Mouse (Mus musculus) c-Kit-positive CD71-positive TER-119-positive erythroid progenitor cells, embryonic 14.5 days (primary cell): ENCODE measurements around the gene Atp5j.

ENCODE experiments used
- DNase-seq: peaks from one replicate; pipeline ENCODE4 v3.0.0-alpha.2; 2013; ENCODE audit warnings: low spot score

The Atp5j gene

DNA sequence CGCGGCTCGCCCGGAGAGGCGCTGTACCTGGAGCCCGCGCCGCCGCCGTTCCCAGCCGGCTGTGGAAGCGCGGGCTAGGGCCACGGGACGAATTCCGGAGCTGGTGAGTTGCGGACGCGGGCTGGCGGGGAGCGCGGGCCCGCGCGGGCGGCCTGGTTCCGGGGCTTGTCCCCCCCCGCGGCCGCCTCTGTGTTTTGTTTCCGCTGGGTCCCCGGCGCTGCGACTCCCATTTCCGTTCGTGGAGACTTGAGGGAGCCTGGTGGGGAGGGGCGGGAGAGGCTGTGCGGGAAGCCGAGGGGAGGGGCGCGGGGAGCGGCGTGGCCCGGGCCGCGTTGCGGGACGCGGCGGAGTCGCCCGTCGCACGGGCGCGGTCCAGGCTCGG, at the start of gene Atp5j:
Gene Atp5j (minus strand): TSS at position 185 of the 382 bp plus-strand sequence.
- no peak for DNase-seq

DNA sequence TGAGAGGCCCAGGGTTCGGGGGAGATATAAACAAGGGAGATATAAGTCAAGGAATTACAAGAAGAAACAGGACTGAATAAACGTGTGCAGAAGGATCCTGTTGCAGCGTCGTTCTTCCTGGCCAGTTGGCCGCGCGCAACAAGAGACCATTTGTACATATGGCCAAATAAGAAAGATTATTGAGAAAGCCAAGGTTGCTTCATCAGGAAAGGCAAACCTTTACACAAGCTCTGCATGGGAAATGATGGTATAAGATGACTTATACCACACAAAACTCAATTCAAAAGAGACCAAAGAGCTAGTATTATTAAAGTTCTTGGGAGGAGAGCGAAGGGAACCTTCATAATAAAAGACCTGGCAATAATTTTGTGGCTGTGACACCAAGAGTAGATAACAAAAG, 49.1 kb upstream of the Atp5j start:
- no peak for DNase-seq

- no peak for DNase-seq
Observed at GRCm38 (mm10) chr16:84881754-84882321, 46.4 kb upstream of the Atp5j start.

GRCm38 (mm10) chr16:84881168-84881567, 45.7 kb upstream of the Atp5j start:
- no peak for DNase-seq

- DNase-seq: peak; percentile 42
Observed at GRCm38 (mm10) chr16:84879146-84879545, 43.7 kb upstream of the Atp5j start.

- no peak for DNase-seq
Observed at GRCm38 (mm10) chr16:84876082-84876481, 40.7 kb upstream of the Atp5j start.

DNA sequence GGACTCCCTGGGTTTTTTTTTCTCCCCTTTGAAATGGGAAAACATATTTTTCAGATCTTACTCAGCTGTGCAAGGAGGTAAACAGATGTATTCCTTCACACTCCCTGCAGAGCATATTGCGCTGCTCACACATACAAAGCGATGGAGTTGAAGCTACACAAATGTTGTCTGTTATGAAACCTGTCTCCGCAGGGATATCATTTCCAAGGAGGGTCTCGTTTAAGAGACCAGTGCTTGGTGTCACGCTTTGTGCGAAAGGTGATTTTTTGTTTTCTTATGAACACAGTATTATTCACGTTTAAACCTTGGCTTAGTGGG, 40.3 kb upstream of the Atp5j start:
- no peak for DNase-seq

GRCm38 (mm10) chr16:84875012-84875717, 39.7 kb upstream of the Atp5j start:
- DNase-seq: no peak

DNA sequence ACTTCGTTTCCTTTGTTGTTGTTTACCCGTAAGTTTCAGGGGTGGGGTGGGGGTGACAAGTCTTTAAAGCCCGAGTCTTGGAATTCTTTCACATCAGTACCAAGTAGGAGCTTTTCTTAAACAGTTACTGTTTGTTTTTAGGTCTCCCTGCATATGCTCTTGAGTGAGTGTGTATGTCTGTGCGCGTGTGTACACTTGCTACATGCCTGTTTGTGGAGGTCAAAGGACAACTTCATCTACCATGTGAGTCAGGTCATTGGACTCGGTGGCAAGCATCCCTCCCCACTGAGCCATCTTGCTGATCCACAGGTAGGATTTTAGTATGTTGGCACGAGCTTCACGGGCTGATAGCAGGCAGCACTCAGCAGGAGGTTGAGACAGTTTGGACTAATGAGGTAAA, 38.4 kb upstream of the Atp5j start:
- DNase-seq: no peak

DNA sequence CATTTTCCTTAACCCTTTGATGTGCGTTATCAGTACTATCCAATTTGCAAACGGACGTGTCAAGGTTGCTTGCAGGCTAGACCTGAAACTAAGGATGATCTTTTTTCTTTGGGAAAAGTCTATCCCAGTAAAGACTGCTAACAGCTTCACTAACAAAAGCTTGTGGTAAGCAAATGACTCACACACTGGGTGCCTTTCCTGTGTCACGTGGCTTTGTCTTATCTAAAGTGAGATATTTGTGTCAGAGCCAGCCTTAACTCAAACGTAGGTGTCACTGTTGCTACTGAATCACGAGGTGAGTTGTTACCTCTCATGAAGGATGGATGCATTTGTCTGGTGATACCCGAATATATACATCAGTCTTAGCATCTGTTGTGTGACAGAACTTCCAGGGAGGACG, 29.2 kb upstream of the Atp5j start:
- DNase-seq: no peak

- no peak for DNase-seq
Observed at GRCm38 (mm10) chr16:84853492-84853891, 18.1 kb upstream of the Atp5j start.

DNA sequence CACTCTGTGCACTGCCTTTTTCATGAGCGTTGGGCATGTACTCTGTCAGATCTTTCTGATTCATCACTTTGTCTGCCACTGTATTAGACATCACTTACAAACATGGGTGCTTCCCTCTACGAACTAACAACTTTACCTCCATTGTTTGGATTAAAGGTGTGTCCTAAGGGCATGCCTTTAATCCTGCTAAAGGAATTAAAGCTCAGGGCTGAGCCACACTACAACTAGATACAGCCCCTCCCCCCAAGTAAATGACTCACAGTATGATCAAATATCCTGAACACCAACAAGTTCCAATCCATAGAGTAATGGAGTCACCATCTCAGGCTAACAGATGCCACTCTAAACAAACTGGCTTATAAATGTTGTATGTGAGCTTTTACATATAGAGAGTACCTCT, 3.2 kb upstream of the Atp5j start:
- DNase-seq: no peak

DNA sequence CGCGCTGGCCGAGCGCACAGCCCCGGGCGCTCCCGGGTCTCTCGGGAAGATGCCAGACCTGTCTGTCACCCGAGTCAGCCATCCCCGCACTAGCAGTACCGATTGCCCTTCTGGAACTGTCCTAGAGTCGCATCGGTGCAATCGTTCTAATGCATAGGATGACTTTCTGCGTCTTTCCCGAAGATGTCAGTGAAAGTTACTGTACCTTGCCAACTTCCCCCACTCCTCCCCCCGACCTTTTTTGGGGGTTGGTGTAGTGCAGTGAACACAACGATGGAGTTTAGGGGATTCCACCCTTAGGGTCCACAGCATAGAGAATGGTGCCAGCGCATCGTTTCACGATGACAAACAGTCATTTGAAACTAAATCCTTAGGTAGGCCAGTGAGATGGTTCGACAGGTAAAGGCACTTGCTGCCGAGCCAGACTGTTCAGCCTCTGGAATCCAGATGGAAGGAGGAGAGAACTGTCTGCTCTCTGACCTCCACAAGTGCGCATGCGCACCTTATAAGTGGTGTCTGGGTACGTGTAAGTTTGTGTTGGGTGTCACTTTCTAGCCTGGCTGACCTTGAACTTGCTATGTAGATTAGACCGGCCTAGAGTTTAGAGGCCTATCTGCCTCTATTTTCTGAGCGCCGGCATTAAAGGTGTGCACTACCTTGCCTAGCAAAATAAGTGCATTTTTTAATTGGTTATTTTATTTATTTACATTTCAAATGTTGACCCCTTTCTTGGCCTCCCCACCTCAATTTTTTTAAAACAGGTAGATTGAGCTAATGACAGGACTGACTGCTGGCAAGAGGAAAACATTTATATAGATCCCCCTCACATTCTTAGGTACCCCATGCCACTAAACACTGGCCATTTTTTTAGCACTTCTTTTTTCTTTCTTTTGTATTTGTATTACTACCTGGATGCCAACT, 658 bp upstream of the Atp5j start:
- DNase-seq: peak; percentile 70

DNA sequence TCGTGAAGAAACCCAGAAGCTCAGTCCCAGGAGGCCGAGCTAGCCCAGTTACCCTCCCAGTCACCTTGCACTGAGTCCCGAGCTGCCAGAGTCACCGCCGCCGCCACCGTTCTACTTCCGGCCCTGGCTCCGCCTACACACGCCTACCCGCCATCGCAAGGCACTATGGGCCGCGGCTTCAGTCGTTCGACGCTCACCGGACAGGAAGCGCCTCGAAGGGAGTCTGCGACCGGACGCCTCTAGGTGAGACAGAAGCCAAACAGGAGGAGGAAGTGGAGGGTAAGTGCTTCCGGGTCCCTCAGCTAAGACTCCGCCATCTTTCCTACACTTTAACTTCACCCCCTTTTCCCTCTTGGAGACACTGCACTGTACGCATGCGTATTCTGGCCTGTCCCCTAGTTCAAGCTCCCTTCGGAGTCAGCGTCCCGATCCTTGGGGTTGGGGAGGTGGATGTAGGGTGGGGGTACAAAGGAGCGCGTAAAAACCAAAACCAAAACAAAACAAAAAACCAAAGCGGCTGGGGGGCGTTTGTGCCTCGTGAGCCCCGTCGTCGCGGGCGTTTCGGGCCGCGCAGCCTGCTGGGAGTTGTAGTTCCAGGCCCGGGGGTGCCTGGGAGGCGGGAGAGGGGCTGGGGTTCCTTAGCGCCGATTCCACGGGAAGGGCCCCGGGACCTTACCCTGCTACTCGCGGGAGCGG, 532 bp downstream of the Atp5j start, which contains the start of gene Gabpa:
Gene Gabpa (plus strand): TSS at position 181 of the 696 bp plus-strand sequence.
- DNase-seq: peak; percentile 91

- DNase-seq: no peak
Observed at GRCm38 (mm10) chr16:84834344-84834743, 1.1 kb downstream of the Atp5j start.

DNA sequence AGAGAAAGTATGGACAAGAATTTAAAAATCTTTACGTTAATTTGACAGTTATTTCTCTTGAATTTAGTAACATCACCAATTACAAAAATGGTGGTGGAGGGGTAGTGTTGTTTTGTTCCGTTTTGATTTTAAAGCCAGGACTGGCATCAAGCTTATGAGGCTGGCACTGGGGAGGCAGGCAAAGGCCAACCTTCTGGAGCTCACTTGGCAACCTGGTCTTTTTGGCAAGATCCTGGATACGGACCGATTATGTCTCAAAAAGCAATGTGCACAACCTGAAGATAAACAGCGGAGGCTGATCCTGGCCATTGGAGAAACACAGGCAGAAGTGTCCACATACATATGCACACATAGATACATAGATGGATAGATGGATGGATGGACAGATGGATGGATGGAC, 2.7 kb downstream of the Atp5j start:
- no peak for DNase-seq

- DNase-seq: no peak
Observed at GRCm38 (mm10) chr16:84831696-84832095, 3.7 kb downstream of the Atp5j start.

- DNase-seq: no peak
Observed at GRCm38 (mm10) chr16:84825009-84825408, 10.4 kb downstream of the Atp5j start.

DNA sequence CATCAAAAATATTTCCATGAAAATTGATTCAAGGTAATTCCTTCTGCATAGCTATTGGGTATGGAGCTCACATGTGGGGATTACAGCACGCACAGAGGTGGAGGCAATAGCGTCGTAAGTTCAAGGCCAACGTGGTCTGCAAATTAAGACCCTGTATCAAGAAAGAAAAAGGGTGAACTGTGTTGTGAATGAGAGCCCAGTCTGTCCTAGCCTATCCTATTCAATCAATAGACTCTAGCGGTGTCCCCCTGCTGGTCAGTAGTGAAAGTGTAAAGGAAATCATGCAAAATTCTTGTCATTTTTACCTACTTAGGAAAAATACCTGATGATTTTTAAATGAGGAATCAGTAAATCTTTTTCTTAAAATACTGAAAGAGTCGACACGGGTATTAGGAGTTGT, 18.0 kb downstream of the Atp5j start:
- DNase-seq: no peak

DNA sequence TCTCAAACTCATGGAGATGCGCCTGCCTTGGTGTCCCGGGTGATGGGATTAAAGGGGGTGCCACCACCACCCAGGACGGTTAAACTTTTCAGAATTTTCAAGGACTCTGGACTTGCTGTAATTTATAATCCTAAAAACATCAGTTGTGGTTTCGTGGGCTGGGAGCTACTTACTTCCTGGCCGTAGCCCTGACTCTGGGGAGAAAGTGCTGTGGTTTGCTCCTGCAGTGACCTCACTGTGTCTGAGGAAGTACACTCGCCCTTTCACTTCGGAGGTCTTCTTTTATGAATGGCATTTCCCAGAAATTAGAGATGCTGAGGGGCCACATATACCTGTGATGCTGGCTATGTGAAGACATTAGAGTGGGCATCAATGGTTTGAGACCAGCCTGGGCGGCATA, 20.9 kb downstream of the Atp5j start:
- no peak for DNase-seq

DNA sequence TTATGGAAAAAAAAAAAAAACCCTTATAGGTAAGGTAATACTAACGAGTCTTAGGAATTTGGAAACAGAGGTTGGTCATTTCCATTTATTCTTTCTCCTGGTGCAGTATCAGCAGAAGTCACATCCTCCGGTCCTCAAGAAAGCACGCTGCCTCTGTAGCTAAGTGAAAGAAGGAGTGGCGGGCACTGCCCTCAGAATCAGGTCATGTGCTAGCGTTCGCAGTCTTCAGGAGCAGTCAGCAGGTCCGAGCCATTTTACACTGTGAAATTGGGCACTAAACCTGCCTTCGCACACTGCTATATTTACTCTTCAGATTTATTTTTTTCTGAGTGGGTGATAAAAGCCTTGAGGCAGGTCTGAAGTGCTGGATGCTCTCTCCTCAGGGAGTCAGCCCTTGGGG, 21.6 kb downstream of the Atp5j start:
- DNase-seq: no peak

DNA sequence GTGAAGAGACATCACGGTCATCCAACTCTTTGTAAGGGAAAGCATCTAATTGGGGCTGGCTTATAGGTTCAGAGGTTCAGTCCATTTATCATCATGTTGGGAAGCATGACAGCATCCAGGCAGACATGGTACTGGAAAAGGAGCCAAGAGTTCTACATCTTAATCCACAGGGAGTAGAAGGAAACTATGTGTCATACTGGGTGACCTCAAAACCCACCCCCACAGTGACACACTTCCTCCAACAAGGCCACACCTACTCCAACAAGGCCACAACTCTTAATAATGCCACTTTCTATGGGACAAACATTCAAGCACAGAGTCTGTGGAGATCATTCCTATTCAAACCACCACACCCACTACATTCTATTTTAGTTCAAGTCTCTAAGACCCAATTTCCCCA, 25.2 kb downstream of the Atp5j start:
- no peak for DNase-seq

DNA sequence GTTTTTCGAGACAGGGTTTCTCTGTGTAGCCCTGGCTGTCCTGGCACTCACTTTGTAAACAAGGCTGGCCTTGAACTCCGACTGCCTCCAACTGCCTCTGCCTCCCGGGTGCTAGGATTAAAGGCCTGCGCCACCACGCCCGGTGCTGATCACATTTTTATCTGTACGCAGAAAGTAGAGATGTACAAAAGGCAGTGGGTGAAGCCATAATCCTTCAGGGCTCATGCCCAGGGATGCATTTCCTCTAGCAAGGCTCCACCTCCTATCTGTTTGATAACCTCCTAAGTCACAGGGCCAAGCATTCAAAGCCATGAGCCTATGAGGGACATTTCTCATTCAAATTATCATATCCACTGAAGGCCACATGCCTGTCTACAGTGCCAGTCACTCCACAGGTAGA, 27.6 kb downstream of the Atp5j start:
- DNase-seq: no peak
